Mouse (Mus musculus) neural tube, embryonic 15.5 days (tissue): Measurements from ENCODE around the gene Mecom. TPM values are rescaled to one million over a fixed set of nuclear protein-coding genes. Genes with fewer than 3 reads are reported as not detected.
A peak's percentile ranks its signal among the peaks of the same experiment; 100 is the strongest.

Experiments
- ATAC-seq: fragments of 200-750 bp; cut with Nextera tagmentation; 2 replicates; pipeline ENCODE4 v1.8.0; 2017; ENCODE audit warnings: mild to moderate bottlenecking, moderate TSS enrichment, moderate library complexity; ENCODE audit not compliant: low FRiP score
- H3K27ac ChIP-seq: fragments of 300-500 bp; sonication (generic); replicated peaks from 2 replicates; pipeline ENCODE4 v1.5.1; 2015; ENCODE audit warnings: mild to moderate bottlenecking, inconsistent platforms
- H3K27me3 ChIP-seq: fragments of 300-500 bp; sonication (generic); replicated peaks from 2 replicates; pipeline ENCODE4 v1.6.1; 2015; ENCODE audit warnings: inconsistent platforms
- H3K36me3 ChIP-seq: fragments of 300-500 bp; sonication (generic); 2 replicates; pipeline ENCODE4 v1.6.1; 2015; ENCODE audit warnings: inconsistent platforms
- H3K4me1 ChIP-seq: fragments of 300-500 bp; sonication (generic); 2 replicates; pipeline ENCODE4 v1.6.1; 2015; ENCODE audit warnings: inconsistent platforms
- H3K4me2 ChIP-seq: fragments of 300-500 bp; sonication (generic); 2 replicates; pipeline ENCODE4 v1.6.1; 2015; ENCODE audit warnings: inconsistent platforms, mild to moderate bottlenecking, moderate library complexity
- H3K4me3 ChIP-seq: fragments of 300-500 bp; sonication (generic); replicated peaks from 2 replicates; pipeline ENCODE4 v1.5.1; 2015; ENCODE audit warnings: mild to moderate bottlenecking, inconsistent platforms
- H3K9ac ChIP-seq: fragments of 300-500 bp; sonication (generic); replicated peaks from 2 replicates; pipeline ENCODE4 v1.6.1; 2015; ENCODE audit warnings: mild to moderate bottlenecking, inconsistent platforms
- H3K9me3 ChIP-seq: fragments of 300-500 bp; sonication (generic); replicated peaks from 2 replicates; pipeline ENCODE4 v1.6.1; 2016; ENCODE audit warnings: inconsistent platforms
- WGBS: fragments of 180-500 bp; shearing (Covaris S2); methylation state at CpG from one replicate; pipeline ENCODE4 v1.1.7; 2015; ENCODE audit warnings: mixed read lengths; 5-methylcytosine and 5-hydroxymethylcytosine counted together
- polyA plus RNA-seq: library from polyadenylated mRNA; unstranded; fragments of >200 nt; fragmentation: Nextera tagmentation; extraction: Ambion mirVana; gene quantifications from 2 replicates; pipeline ENCODE4 v1.2.1, GENCODE M21; 2015

The Mecom gene
- polyA plus RNA-seq, 1 experiment from 2014 or later: 5.2 TPM

- no peak for ATAC-seq
- no peaks in the 10 kb centered on the region for H3K9me3 ChIP-seq
- no peak overlapping the region for H3K27ac ChIP-seq
- peak overlapping the region; percentile 53 for H3K4me2 ChIP-seq
- 4% methylated on average over 16 of the region's 16 CpGs for WGBS
- no peak overlapping the region for H3K9ac ChIP-seq
- H3K4me3 ChIP-seq: 0 out of 2 replicates have a peak overlapping the region, but pooled peaks have one; percentile 30
- no peaks in the 10 kb centered on the region for H3K36me3 ChIP-seq
- peaks cover 67% of the 10 kb centered on the region for H3K27me3 ChIP-seq
- peaks cover 31% of the 10 kb centered on the region for H3K4me1 ChIP-seq
Observed at GRCm38 (mm10) chr3:30513314-30513997, 34.4 kb downstream of the Mecom start.

DNA sequence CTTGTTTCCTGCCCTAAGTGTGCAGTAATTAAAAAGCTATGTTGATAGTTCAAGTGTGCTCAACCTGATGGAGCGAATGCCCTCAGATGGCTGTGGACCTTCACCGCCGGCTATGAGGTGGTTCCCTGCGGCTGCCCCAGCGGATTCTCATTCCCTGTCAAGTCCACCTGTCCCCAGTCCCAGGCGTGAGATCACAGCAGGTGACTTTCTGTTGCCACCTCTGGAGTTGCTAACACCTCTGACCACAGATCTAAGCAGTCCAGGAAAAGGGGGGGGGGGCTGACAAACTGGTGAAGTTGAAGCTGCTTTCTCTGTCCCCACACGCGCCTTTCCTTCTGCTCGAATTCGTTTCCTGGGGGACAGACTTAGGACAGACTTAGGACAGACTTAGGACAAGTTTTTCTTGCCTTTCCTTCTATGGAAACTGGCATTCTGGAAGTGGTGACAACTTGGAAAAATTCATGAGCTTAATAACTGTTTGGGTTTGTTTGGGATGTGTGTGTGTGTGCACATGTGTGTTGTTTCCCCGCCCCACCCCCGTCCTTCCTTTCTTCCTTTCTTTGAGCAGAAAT lies 35.3 kb downstream of the Mecom start:
- Histone ChIP-seq H3K4me1 (peaks cover 41% of the 10 kb centered on the region), H3K27ac (no peak overlapping the region), H3K27me3 (peaks cover 76% of the 10 kb centered on the region), H3K4me2 (no peak overlapping the region), H3K4me3 (no peak overlapping the region), H3K9ac (no peak overlapping the region), H3K9me3 (no peaks in the 10 kb centered on the region), H3K36me3 (no peaks in the 10 kb centered on the region)
- ATAC-seq: no peak
- WGBS: 2% methylated on average over 12 of the region's 12 CpGs

- Histone ChIP-seq H3K4me1 (peaks cover 48% of the 10 kb centered on the region), H3K27ac (no peak overlapping the region), H3K4me2 (no peak overlapping the region), H3K4me3 (no peak overlapping the region), H3K36me3 (no peaks in the 10 kb centered on the region), H3K9ac (no peak overlapping the region), H3K9me3 (no peaks in the 10 kb centered on the region), H3K27me3 (peaks cover 77% of the 10 kb centered on the region)
- no peak for ATAC-seq
- WGBS: 4% methylated on average over 7 of the region's 7 CpGs
Observed at GRCm38 (mm10) chr3:30511796-30512195, 36.0 kb downstream of the Mecom start.

GRCm38 (mm10) chr3:30511062-30511640 lies 36.7 kb downstream of the Mecom start:
- Histone ChIP-seq H3K9me3 (no peaks in the 10 kb centered on the region), H3K36me3 (no peaks in the 10 kb centered on the region), H3K27ac (no peak overlapping the region), H3K9ac (no peak overlapping the region), H3K27me3 (peaks cover 75% of the 10 kb centered on the region), H3K4me3 (no peak overlapping the region), H3K4me1 (peaks cover 50% of the 10 kb centered on the region), H3K4me2 (no peak overlapping the region)
- ATAC-seq: no peak
- 7% methylated on average over 4 of the region's 4 CpGs for WGBS

DNA sequence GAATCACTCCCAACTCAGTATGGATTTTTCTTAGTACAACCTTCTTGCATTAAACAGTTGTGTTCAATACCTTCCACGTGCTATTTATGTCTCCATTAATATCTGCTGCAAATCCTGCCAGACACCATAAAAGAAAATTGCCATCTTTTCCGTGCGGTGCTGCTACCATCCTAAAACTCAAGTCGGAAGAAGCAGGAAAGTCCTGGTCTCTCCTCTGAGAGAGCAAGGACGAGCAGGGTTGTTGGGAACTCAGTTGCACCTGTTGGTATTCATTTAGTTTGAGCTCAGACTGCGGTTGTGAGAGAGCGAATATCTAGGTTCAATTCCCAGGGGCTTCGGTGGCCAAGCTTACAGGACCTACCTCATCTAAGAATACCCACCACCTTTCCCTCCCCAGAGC lies 37.2 kb downstream of the Mecom start:
- ATAC-seq: no peak
- no peak overlapping the region for H3K4me2 ChIP-seq
- H3K27ac ChIP-seq: no peak overlapping the region
- peaks cover 50% of the 10 kb centered on the region for H3K4me1 ChIP-seq
- H3K9ac ChIP-seq: no peak overlapping the region
- WGBS: 6% methylated on average over 8 of the region's 8 CpGs
- no peaks in the 10 kb centered on the region for H3K36me3 ChIP-seq
- peaks cover 75% of the 10 kb centered on the region for H3K27me3 ChIP-seq
- H3K4me3 ChIP-seq: no peak overlapping the region
- H3K9me3 ChIP-seq: no peaks in the 10 kb centered on the region

- H3K4me2 ChIP-seq: peak overlapping the region; percentile 86
- H3K9ac ChIP-seq: no peak overlapping the region
- under 1% methylated on average over 16 of the region's 16 CpGs for WGBS
- no peaks in the 10 kb centered on the region for H3K9me3 ChIP-seq
- peaks cover 45% of the 10 kb centered on the region for H3K4me1 ChIP-seq
- no peak for ATAC-seq
- peaks cover 77% of the 10 kb centered on the region for H3K27me3 ChIP-seq
- no peak overlapping the region; the same call in 1 of the 2 replicates for H3K4me3 ChIP-seq
- no peak overlapping the region for H3K27ac ChIP-seq
- H3K36me3 ChIP-seq: no peaks in the 10 kb centered on the region
Observed at GRCm38 (mm10) chr3:30510105-30510504, 37.7 kb downstream of the Mecom start.

- H3K4me3 ChIP-seq: peak overlapping the region; percentile 49
- peak overlapping the region; percentile 86 for H3K4me2 ChIP-seq
- H3K9me3 ChIP-seq: no peaks in the 10 kb centered on the region
- H3K4me1 ChIP-seq: peaks cover 36% of the 10 kb centered on the region
- ATAC-seq: peak; percentile 34; the same call in 1 of the 2 replicates
- H3K27me3 ChIP-seq: peaks cover 83% of the 10 kb centered on the region
- H3K27ac ChIP-seq: peak overlapping the region; percentile 67
- no peaks in the 10 kb centered on the region for H3K36me3 ChIP-seq
- no peak overlapping the region; the same call in 1 of the 2 replicates for H3K9ac ChIP-seq
- WGBS: under 1% methylated on average over 43 of the region's 55 CpGs
Observed at GRCm38 (mm10) chr3:30508930-30509910, 38.6 kb downstream of the Mecom start.

DNA sequence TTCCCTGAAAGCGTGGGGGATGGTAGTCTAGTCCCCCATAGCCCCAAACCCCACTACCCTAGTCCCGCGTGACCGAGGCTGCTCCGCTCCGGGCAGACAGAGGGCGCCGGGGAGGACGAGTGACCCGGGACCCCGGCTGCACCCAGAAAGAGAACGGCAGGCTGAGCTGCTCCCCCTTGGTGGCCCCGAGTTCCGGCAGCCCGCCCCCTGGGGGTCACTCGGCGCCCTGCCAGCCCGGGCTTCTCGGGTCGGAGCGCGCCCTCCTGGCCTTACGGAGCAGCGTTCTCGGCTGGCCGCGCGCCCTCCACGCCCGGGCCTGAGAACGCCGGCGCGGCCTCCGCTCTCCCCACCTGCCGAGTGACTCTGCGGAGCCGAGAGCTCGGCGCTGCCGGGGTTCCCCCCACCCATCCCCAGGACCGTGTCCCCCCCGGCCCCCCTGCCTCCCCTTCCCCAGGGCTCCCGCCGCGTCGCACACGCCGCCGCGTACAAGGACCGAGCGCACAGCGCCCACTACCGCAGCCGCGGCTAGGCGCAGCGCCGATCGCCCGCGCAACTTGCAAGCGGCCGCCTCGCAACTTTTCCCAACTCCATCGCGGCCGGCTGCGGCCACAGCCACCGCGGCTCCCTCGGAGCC lies 39.4 kb downstream of the Mecom start:
- H3K27ac ChIP-seq: peak overlapping the region; percentile 67
- no peaks in the 10 kb centered on the region for H3K36me3 ChIP-seq
- peaks cover 30% of the 10 kb centered on the region for H3K4me1 ChIP-seq
- H3K4me2 ChIP-seq: peak overlapping the region; percentile 86
- peak overlapping the region; percentile 43; the same call in 1 of the 2 replicates for H3K9ac ChIP-seq
- H3K27me3 ChIP-seq: peaks cover 89% of the 10 kb centered on the region
- H3K9me3 ChIP-seq: no peaks in the 10 kb centered on the region
- WGBS: under 1% methylated on average over 68 of the region's 73 CpGs
- peak; percentile 83 for ATAC-seq
- H3K4me3 ChIP-seq: peak overlapping the region; percentile 49

- WGBS: under 1% methylated on average over 41 of the region's 41 CpGs
Observed at GRCm38 (mm10) chr3:30507576-30508295, 40.1 kb downstream of the Mecom start.

GRCm38 (mm10) chr3:30507028-30507575 lies 40.7 kb downstream of the Mecom start:
- Histone ChIP-seq H3K9me3 (no peaks in the 10 kb centered on the region), H3K27me3 (peaks cover 79% of the 10 kb centered on the region), H3K4me1 (peaks cover 30% of the 10 kb centered on the region), H3K27ac (peak overlapping the region; percentile 67; the same call in 1 of the 2 replicates), H3K9ac (no peak overlapping the region), H3K36me3 (no peaks in the 10 kb centered on the region), H3K4me2 (peak overlapping the region; percentile 86), H3K4me3 (peak overlapping the region; percentile 49)
- WGBS: under 1% methylated on average over 22 of the region's 22 CpGs
- no peak for ATAC-seq

More at GRCm38 (mm10) chr3:30507576-30508295, 40.1 kb downstream of the Mecom start:
- Histone ChIP-seq H3K9me3 (no peaks in the 10 kb centered on the region), H3K9ac (0 out of 2 replicates have a peak overlapping the region, but pooled peaks have one; percentile 7), H3K27ac (peak overlapping the region; percentile 67), H3K27me3 (peaks cover 84% of the 10 kb centered on the region), H3K4me1 (peaks cover 30% of the 10 kb centered on the region), H3K4me3 (peak overlapping the region; percentile 49), H3K4me2 (peak overlapping the region; percentile 86), H3K36me3 (no peaks in the 10 kb centered on the region)
- peak; percentile 16 for ATAC-seq
